Mouse (Mus musculus) hindbrain, embryonic 13.5 days (tissue): ENCODE results near the gene Sorcs3. TPM values are rescaled to one million over a fixed set of nuclear protein-coding genes. Genes with fewer than 3 reads are reported as not detected.

ENCODE experiments used
- ATAC-seq: fragments of 200-750 bp; cut with Nextera tagmentation; 2 replicates; pipeline ENCODE4 v1.8.0; 2017; ENCODE audit warnings: moderate TSS enrichment; ENCODE audit not compliant: low FRiP score
- H3K27ac ChIP-seq: fragments of 300-500 bp; sonication (generic); 2 replicates; pipeline ENCODE4 v1.5.1; 2015; ENCODE audit warnings: inconsistent platforms, mild to moderate bottlenecking, moderate library complexity
- H3K27me3 ChIP-seq: fragments of 300-500 bp; sonication (generic); 2 replicates; pipeline ENCODE4 v1.6.1; 2015; ENCODE audit warnings: mild to moderate bottlenecking, inconsistent platforms
- H3K36me3 ChIP-seq: fragments of 300-500 bp; sonication (generic); 2 replicates; pipeline ENCODE4 v1.6.1; 2015; ENCODE audit warnings: mild to moderate bottlenecking, inconsistent platforms
- H3K4me1 ChIP-seq: fragments of 300-500 bp; sonication (generic); replicated peaks from 2 replicates; pipeline ENCODE4 v1.6.1; 2015; ENCODE audit warnings: inconsistent platforms
- H3K4me2 ChIP-seq: fragments of 300-500 bp; sonication (generic); 2 replicates; pipeline ENCODE4 v1.6.1; 2015; ENCODE audit warnings: inconsistent platforms, mild to moderate bottlenecking, moderate library complexity
- H3K4me3 ChIP-seq: fragments of 300-500 bp; sonication (generic); 2 replicates; pipeline ENCODE4 v1.5.1; 2015; ENCODE audit warnings: mild to moderate bottlenecking, inconsistent platforms
- H3K9ac ChIP-seq: fragments of 300-500 bp; sonication (generic); 2 replicates; pipeline ENCODE4 v1.6.1; 2015; ENCODE audit warnings: mild to moderate bottlenecking, inconsistent platforms
- H3K9me3 ChIP-seq: fragments of 300-500 bp; sonication (generic); 2 replicates; pipeline ENCODE4 v1.6.1; 2016; ENCODE audit warnings: inconsistent platforms
- WGBS: fragments of 180-500 bp; shearing (Covaris S2); methylation state at CpG from one replicate; pipeline ENCODE4 v1.1.7; 2015; 5-methylcytosine and 5-hydroxymethylcytosine counted together
- polyA plus RNA-seq: library from polyadenylated mRNA; unstranded; fragments of >200 nt; fragmentation: Nextera tagmentation; extraction: Ambion mirVana; gene quantifications from 2 replicates; pipeline ENCODE4 v1.2.1, GENCODE M21; 2015

The Sorcs3 gene
- polyA plus RNA-seq, 1 experiment from 2014 or later, result 10.9 TPM

DNA sequence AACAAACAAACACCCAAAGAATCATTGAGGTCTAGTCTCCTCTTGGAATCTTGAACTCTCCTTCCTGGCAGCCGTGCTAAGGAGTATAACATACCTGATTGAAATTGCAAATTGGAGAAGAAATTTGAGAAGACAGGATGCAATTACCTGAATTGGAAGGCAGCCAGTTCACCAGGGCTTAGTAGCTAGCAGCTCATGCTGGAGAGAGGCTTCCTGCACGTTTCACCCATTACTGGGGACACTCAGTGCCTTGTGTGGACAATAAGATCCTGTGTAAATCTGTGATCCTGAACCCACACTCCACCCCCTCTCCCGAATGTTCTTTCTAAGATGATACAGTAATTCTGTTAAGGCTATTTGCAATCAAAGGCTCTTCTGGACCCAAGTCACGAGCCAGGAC, 633.6 kb downstream of the Sorcs3 start:
- no peak for ATAC-seq
- Histone ChIP-seq H3K4me2 (no peak overlapping the region), H3K27me3 (no peaks in the 10 kb centered on the region), H3K36me3 (no peaks in the 10 kb centered on the region), H3K9ac (no peak overlapping the region), H3K9me3 (0 out of 2 replicates have a peak, but pooled peaks cover 1% of the 10 kb centered on the region), H3K4me1 (no peaks in the 10 kb centered on the region), H3K27ac (no peak overlapping the region), H3K4me3 (no peak overlapping the region)
- 76% methylated on average over 4 of the region's 4 CpGs for WGBS

DNA sequence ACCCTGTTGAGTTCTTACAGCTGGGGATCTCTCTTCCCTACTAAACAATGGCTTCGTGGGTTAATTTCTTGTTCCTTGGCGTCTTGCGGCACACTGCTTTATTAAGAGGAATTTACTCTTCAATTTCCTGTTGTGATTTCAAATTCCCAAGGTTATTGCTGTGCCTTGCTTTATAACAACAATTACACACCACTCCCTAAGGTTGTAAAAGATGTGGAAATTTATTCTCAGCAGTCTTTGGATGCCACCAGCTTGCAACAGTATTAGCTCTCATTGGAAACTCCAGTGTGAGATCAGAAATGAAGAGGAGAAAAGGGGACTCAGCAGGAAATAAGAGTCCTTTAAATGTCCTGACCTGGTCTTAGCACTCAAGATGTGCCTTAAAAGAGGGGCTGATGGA, 641.9 kb downstream of the Sorcs3 start:
- no peak for ATAC-seq
- Histone ChIP-seq H3K4me3 (no peak overlapping the region), H3K9ac (no peak overlapping the region), H3K4me1 (no peaks in the 10 kb centered on the region), H3K4me2 (no peak overlapping the region), H3K9me3 (0 out of 2 replicates have a peak, but pooled peaks cover 7% of the 10 kb centered on the region), H3K27me3 (no peaks in the 10 kb centered on the region), H3K36me3 (no peaks in the 10 kb centered on the region), H3K27ac (no peak overlapping the region)
- WGBS, result 71% methylated on average over 3 of the region's 3 CpGs

DNA sequence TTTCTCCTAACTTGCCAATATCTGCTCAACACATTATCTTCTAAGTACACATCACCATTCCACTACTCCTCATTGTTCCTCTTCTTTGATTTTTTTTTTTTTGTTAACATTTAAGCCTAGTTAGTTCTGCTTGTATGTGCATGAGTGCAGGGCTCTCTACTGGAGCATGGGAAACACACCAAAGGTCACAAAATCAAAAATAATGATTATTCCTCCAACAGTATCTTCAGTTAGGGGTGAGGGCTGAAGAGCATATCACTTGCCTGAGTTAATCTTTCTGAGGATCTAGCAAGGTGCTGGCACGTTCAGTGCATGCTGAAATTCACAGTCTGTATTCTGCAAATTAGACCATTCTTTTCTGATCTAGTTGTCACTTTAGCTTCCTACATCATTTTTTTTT, 644.6 kb downstream of the Sorcs3 start:
- no peak overlapping the region for H3K4me3 ChIP-seq
- H3K27me3 ChIP-seq, result no peaks in the 10 kb centered on the region
- H3K9ac ChIP-seq, result no peak overlapping the region
- H3K36me3 ChIP-seq, result no peaks in the 10 kb centered on the region
- H3K27ac ChIP-seq, result no peak overlapping the region
- no peak for ATAC-seq
- H3K4me2 ChIP-seq, result no peak overlapping the region
- 78% methylated on average over 1 of the region's 1 CpGs for WGBS
- no peaks in the 10 kb centered on the region for H3K9me3 ChIP-seq
- H3K4me1 ChIP-seq, result no peaks in the 10 kb centered on the region
